Mouse (Mus musculus) forebrain, embryonic 11.5 days (tissue): ENCODE data around the gene C2cd6. TPM values are rescaled to one million over a fixed set of nuclear protein-coding genes. Genes with fewer than 3 reads are reported as not detected.
A peak's percentile ranks its signal among the peaks of the same experiment; 100 is the strongest.

Experiments used
- ATAC-seq: fragments of 200-750 bp; cut with Nextera tagmentation; replicated peaks from 2 replicates; pipeline ENCODE4 v1.8.0; 2017; ENCODE audit warnings: moderate TSS enrichment; ENCODE audit not compliant: low FRiP score
- DNase-seq: peaks from one replicate; pipeline ENCODE4 v3.0.0-alpha.2; 2017; ENCODE audit warnings: low spot score
- H3K27ac ChIP-seq: fragments of 300-500 bp; sonication (generic); 2 replicates; pipeline ENCODE4 v1.5.1; 2014; ENCODE audit warnings: low read depth, low read length
- H3K27me3 ChIP-seq: fragments of 300-500 bp; sonication (generic); 2 replicates; pipeline ENCODE4 v1.6.1; 2014; ENCODE audit warnings: mild to moderate bottlenecking, low read length, mixed read lengths; ENCODE audit not compliant: control insufficient read depth, insufficient read depth
- H3K36me3 ChIP-seq: fragments of 300-500 bp; sonication (generic); 2 replicates; pipeline ENCODE4 v1.6.1; 2014; ENCODE audit warnings: mild to moderate bottlenecking, low read length, moderate library complexity, mixed read lengths; ENCODE audit not compliant: control insufficient read depth, insufficient read depth
- H3K4me1 ChIP-seq: fragments of 300-500 bp; sonication (generic); replicated peaks from 2 replicates; pipeline ENCODE4 v1.6.1; 2014; ENCODE audit warnings: low read length, mixed read lengths; ENCODE audit not compliant: control insufficient read depth, insufficient read depth
- H3K4me2 ChIP-seq: fragments of 300-500 bp; sonication (generic); 2 replicates; pipeline ENCODE4 v1.6.1; 2014; ENCODE audit warnings: low read depth, mild to moderate bottlenecking, low read length, moderate library complexity, mixed read lengths; ENCODE audit not compliant: severe bottlenecking
- H3K4me3 ChIP-seq: fragments of 300-500 bp; sonication (generic); 2 replicates; pipeline ENCODE4 v1.5.1; 2014; ENCODE audit warnings: low read depth, low read length
- H3K9ac ChIP-seq: fragments of 300-500 bp; sonication (generic); 2 replicates; pipeline ENCODE4 v1.6.1; 2014; ENCODE audit warnings: low read length
- H3K9me3 ChIP-seq: fragments of 300-500 bp; sonication (generic); 2 replicates; pipeline ENCODE4 v1.6.1; 2016; ENCODE audit warnings: low read length, mixed read lengths; ENCODE audit not compliant: control insufficient read depth
- WGBS: fragments of 180-500 bp; shearing (Covaris S2); extraction: QIAGEN DNeasy Blood & Tissue Kit; methylation state at CpG from one replicate; pipeline ENCODE4 v1.1.7; 2014; 5-methylcytosine and 5-hydroxymethylcytosine counted together
- polyA plus RNA-seq: library from polyadenylated mRNA; unstranded; fragments of >200 nt; fragmentation: Nextera tagmentation; extraction: Ambion mirVana; gene quantifications from 2 replicates; pipeline ENCODE4 v1.2.1, GENCODE M21; 2014

The C2cd6 gene
- polyA plus RNA-seq, 1 experiment from 2014 or later, result not detected

GRCm38 (mm10) chr1:59070867-59071266, 23.8 kb downstream of the C2cd6 start:
- no peak overlapping the region for H3K9ac ChIP-seq
- no peak overlapping the region for H3K4me2 ChIP-seq
- H3K4me3 ChIP-seq, result no peak overlapping the region
- H3K9me3 ChIP-seq, result no peaks in the 10 kb centered on the region
- no peaks in the 10 kb centered on the region for H3K27me3 ChIP-seq
- H3K36me3 ChIP-seq, result no peaks in the 10 kb centered on the region
- no peaks in the 10 kb centered on the region for H3K4me1 ChIP-seq
- no peak for ATAC-seq
- WGBS, result 34% methylated on average over 3 of the region's 3 CpGs
- H3K27ac ChIP-seq, result no peak overlapping the region
- DNase-seq, result no peak

GRCm38 (mm10) chr1:59067976-59068375, 26.7 kb downstream of the C2cd6 start:
- DNase-seq (peak; percentile 61), ATAC-seq (no peak)
- no peak overlapping the region for H3K4me3 ChIP-seq
- 12% methylated on average over 3 of the region's 3 CpGs for WGBS
- no peaks in the 10 kb centered on the region for H3K9me3 ChIP-seq
- no peak overlapping the region for H3K4me2 ChIP-seq
- H3K9ac ChIP-seq, result no peak overlapping the region
- no peaks in the 10 kb centered on the region for H3K27me3 ChIP-seq
- no peak overlapping the region for H3K27ac ChIP-seq
- H3K4me1 ChIP-seq, result no peaks in the 10 kb centered on the region
- H3K36me3 ChIP-seq, result no peaks in the 10 kb centered on the region

- Histone ChIP-seq H3K27me3 (no peaks in the 10 kb centered on the region), H3K9ac (no peak overlapping the region), H3K4me1 (no peaks in the 10 kb centered on the region), H3K36me3 (no peaks in the 10 kb centered on the region), H3K4me3 (no peak overlapping the region), H3K9me3 (no peaks in the 10 kb centered on the region), H3K4me2 (no peak overlapping the region), H3K27ac (no peak overlapping the region)
- DNase-seq, result no peak
- 64% methylated on average over 3 of the region's 3 CpGs for WGBS
- no peak for ATAC-seq
Measured at GRCm38 (mm10) chr1:59063697-59064096, 31.0 kb downstream of the C2cd6 start.

GRCm38 (mm10) chr1:59056955-59057354, 37.7 kb downstream of the C2cd6 start:
- no peak overlapping the region for H3K4me3 ChIP-seq
- H3K9me3 ChIP-seq, result no peaks in the 10 kb centered on the region
- H3K9ac ChIP-seq, result no peak overlapping the region
- no peaks in the 10 kb centered on the region for H3K36me3 ChIP-seq
- DNase-seq, result no peak
- H3K4me2 ChIP-seq, result no peak overlapping the region
- no peaks in the 10 kb centered on the region for H3K27me3 ChIP-seq
- H3K4me1 ChIP-seq, result no peaks in the 10 kb centered on the region
- 74% methylated on average over 2 of the region's 2 CpGs for WGBS
- no peak for ATAC-seq
- no peak overlapping the region for H3K27ac ChIP-seq

- Histone ChIP-seq H3K9me3 (no peaks in the 10 kb centered on the region), H3K4me1 (no peaks in the 10 kb centered on the region), H3K4me2 (no peak overlapping the region), H3K27me3 (no peaks in the 10 kb centered on the region), H3K9ac (no peak overlapping the region), H3K36me3 (no peaks in the 10 kb centered on the region), H3K27ac (no peak overlapping the region), H3K4me3 (no peak overlapping the region)
- ATAC-seq (no peak), DNase-seq (no peak)
- WGBS, result 82% methylated on average over 2 of the region's 2 CpGs
Measured at GRCm38 (mm10) chr1:59051306-59051705, 43.4 kb downstream of the C2cd6 start.

- ATAC-seq (no peak), DNase-seq (no peak)
- Histone ChIP-seq H3K27me3 (no peaks in the 10 kb centered on the region), H3K4me3 (no peak overlapping the region), H3K4me2 (no peak overlapping the region), H3K9me3 (no peaks in the 10 kb centered on the region), H3K4me1 (no peaks in the 10 kb centered on the region), H3K9ac (no peak overlapping the region), H3K36me3 (no peaks in the 10 kb centered on the region), H3K27ac (no peak overlapping the region)
- WGBS, result 83% methylated on average over 5 of the region's 5 CpGs
Measured at GRCm38 (mm10) chr1:59037723-59038122, 57.0 kb downstream of the C2cd6 start.

- Histone ChIP-seq H3K9me3 (no peaks in the 10 kb centered on the region), H3K27ac (no peak overlapping the region), H3K9ac (no peak overlapping the region), H3K36me3 (no peaks in the 10 kb centered on the region), H3K27me3 (no peaks in the 10 kb centered on the region), H3K4me3 (no peak overlapping the region), H3K4me1 (no peaks in the 10 kb centered on the region), H3K4me2 (no peak overlapping the region)
- 83% methylated on average over 3 of the region's 3 CpGs for WGBS
- ATAC-seq (no peak), DNase-seq (no peak)
Measured at GRCm38 (mm10) chr1:59021556-59021955, 73.1 kb downstream of the C2cd6 start.

GRCm38 (mm10) chr1:59009250-59009649, 85.5 kb downstream of the C2cd6 start:
- Histone ChIP-seq H3K9ac (no peak overlapping the region), H3K27ac (no peak overlapping the region), H3K9me3 (no peaks in the 10 kb centered on the region), H3K4me3 (no peak overlapping the region), H3K4me1 (no peaks in the 10 kb centered on the region), H3K4me2 (no peak overlapping the region), H3K36me3 (no peaks in the 10 kb centered on the region), H3K27me3 (no peaks in the 10 kb centered on the region)
- ATAC-seq, result no peak
- no peak for DNase-seq
- WGBS, result 50% methylated on average over 4 of the region's 4 CpGs
